Mouse (Mus musculus) E14TG2a.4 (cell line): ENCODE measurements around the gene Sult1d1.
"Not testable (repeated sequence)": the region's sequence is repeated elsewhere in the genome, so short reads cannot be mapped to it uniquely, and the experiment has no call there.

Experiments
- H3K27me3 ChIP-seq: 2 replicates; pipeline ENCODE4 v1.6.1; 2014; ENCODE audit warnings: low read length, control low read depth; ENCODE audit not compliant: insufficient read depth
- H3K36me3 ChIP-seq: 2 replicates; pipeline ENCODE4 v1.6.1; 2014; ENCODE audit warnings: low read length, control low read depth; ENCODE audit not compliant: insufficient read depth
- H3K4me1 ChIP-seq: replicated peaks from 2 replicates; pipeline ENCODE4 v1.6.1; 2014; ENCODE audit warnings: low read depth, low read length, control low read depth
- H3K4me3 ChIP-seq: replicated peaks from 2 replicates; pipeline ENCODE4 v1.5.1; 2014; ENCODE audit warnings: mild to moderate bottlenecking, low read length
- H3K9me3 ChIP-seq: 2 replicates; pipeline ENCODE4 v1.6.1; 2014; ENCODE audit warnings: low read length, control low read depth
- CTCF ChIP-seq: conservative IDR thresholded peaks from 2 replicates; pipeline ENCODE4 v1.5.1; 2014; ENCODE audit warnings: low read length
- NANOG ChIP-seq: IDR thresholded peaks from 2 replicates; pipeline ENCODE4 v1.6.1; 2014; ENCODE audit warnings: borderline replicate concordance, low read length, mixed read lengths
- POU5F1 ChIP-seq: IDR thresholded peaks from 2 replicates; pipeline ENCODE4 v1.6.1; 2014; ENCODE audit warnings: low read length, borderline replicate concordance

Gene Sult1d1

DNA sequence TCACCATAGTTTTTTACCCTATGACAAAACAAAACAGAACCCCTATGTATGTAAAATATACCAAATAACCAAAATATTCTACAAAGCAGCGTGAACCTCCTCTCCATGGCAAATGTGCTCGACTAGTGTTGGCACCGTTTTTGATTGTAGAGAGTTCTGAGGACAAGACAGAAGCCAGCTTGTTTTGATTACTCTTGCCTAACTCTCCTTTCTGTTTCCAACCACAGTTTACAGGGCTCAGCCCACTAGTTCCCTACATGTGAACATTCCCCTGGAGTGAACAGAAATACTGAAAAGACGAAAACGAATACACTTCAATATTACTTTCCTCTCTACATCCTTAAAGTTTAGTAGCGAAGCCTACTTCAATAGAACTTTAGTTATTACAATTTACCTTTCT lies 4.0 kb upstream of the Sult1d1 start:
- TF ChIP-seq CTCF (no peak), NANOG (no peak), POU5F1 (no peak)
- Histone ChIP-seq H3K9me3 (no peaks in the 10 kb centered on the region), H3K4me1 (no peaks in the 10 kb centered on the region), H3K4me3 (no peak overlapping the region), H3K27me3 (no peaks in the 10 kb centered on the region), H3K36me3 (no peaks in the 10 kb centered on the region)

DNA sequence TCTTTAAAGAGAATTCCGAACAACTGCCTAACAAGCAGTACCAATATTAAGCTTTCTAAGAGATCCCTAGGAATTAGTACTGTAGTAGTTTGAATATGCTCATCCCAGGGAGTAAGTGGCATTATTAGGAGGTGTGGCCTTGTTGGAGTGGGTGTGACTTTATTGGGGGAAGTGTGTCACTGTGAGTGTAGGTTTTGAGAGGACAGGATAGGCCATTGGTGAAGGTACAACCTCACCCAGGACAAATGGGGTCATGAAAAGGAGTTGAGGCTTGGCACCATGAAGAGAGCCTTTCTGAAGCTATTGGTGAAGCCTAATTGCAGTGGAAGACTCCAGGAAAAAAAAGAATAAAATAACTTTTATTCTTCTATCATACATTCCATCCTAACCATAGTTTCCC lies 1.5 kb downstream of the Sult1d1 start:
- TF ChIP-seq CTCF (no peak), POU5F1 (no peak), NANOG (no peak)
- Histone ChIP-seq H3K36me3 (no peaks in the 10 kb centered on the region), H3K27me3 (no peaks in the 10 kb centered on the region), H3K4me3 (no peak overlapping the region), H3K4me1 (no peaks in the 10 kb centered on the region), H3K9me3 (no peaks in the 10 kb centered on the region)

DNA sequence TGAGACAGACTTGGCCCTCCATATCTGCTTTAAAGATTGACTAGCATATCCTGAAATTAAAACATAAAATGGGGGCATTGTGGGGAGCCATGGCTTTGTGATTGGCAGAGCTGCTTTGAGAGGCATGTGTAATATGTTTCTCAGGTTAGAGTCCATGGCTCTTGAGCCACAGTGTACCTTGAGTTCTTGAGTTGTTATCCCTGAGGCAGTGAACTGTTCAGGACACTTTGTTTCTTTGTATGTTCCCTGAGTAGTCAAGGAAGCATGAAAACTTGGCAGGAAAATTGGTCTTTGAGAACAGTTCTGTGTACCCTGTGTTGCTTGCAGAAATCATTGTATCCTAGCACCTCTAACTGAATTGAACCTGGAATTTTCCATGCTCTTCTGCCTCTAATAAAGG lies 5.9 kb downstream of the Sult1d1 start:
- no peaks in the 10 kb centered on the region for H3K36me3 ChIP-seq
- TF ChIP-seq NANOG (no peak), POU5F1 (no peak), CTCF (no peak)
- H3K27me3 ChIP-seq, result no peaks in the 10 kb centered on the region
- H3K9me3 ChIP-seq, result no peaks in the 10 kb centered on the region
- no peak overlapping the region for H3K4me3 ChIP-seq
- H3K4me1 ChIP-seq, result no peaks in the 10 kb centered on the region

DNA sequence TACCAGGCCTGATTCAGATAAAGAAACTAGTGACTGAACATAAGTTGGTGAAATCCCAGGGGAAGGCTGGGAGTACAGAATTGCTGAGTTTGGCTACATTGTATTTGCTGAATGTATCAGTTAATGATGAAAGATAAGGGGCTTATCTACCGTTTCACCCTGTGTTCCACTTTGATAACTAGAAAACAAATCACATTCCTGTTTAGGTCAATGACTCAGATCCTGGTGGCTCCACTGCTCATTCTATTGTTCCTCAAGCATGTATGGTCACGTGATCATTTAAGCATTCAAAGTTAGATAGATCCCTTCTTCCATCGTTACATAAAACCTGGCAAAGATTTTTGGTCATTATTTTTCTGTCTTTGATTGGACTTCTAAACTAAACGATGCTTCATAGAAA lies 6.3 kb downstream of the Sult1d1 start:
- Histone ChIP-seq H3K9me3 (no peaks in the 10 kb centered on the region), H3K4me1 (no peaks in the 10 kb centered on the region), H3K4me3 (no peak overlapping the region), H3K36me3 (no peaks in the 10 kb centered on the region), H3K27me3 (no peaks in the 10 kb centered on the region)
- TF ChIP-seq NANOG, result no peak
- no peak for TF ChIP-seq POU5F1
- TF ChIP-seq CTCF, result no peak

DNA sequence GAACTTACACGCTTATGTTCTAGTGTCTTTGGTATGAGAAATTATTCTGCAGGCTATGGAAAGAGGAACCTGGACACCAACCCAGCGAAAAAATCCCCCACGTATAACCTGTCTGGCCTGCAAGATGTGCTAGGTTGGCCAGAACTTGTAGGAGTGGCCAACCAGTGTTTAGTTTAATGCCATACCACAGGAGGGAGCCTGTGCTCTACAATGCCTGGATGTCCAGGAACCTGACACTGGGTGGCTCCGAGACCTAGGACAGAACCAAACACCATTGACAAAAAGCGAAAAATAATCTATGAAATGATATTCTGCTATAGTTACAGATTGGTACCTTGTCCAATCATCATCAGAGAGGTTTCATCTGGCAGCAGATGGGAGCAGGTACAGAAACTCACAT lies 8.7 kb downstream of the Sult1d1 start:
- H3K4me1 ChIP-seq, result no peaks in the 10 kb centered on the region
- no peak overlapping the region for H3K4me3 ChIP-seq
- no peaks in the 10 kb centered on the region for H3K9me3 ChIP-seq
- TF ChIP-seq POU5F1, result no peak
- 0 out of 2 replicates have a peak, but pooled peaks have one; percentile 28 for TF ChIP-seq CTCF
- no peaks in the 10 kb centered on the region for H3K27me3 ChIP-seq
- no peaks in the 10 kb centered on the region for H3K36me3 ChIP-seq

DNA sequence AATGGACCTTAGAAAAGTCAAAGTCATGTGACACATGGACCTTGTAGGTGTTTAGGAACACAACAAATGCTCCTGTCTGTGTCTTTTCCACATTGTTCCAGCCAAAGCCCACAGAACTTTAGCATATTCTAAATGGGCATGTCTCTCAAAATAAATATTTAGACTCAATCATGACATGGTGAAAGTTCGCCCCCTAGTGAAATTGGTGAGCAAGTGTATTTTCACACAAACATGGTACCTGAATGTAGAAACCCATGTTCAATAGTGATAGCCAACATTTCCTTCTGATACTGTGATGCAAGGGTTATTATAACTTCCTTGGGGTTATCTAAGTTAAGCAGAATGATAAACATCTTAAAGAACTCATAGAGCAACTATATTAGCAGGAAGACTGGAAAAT lies 17.9 kb downstream of the Sult1d1 start:
- H3K4me1 ChIP-seq, result no peaks in the 10 kb centered on the region
- H3K36me3 ChIP-seq, result no peaks in the 10 kb centered on the region
- no peaks in the 10 kb centered on the region for H3K27me3 ChIP-seq
- H3K9me3 ChIP-seq, result no peaks in the 10 kb centered on the region
- no peak overlapping the region for H3K4me3 ChIP-seq
- TF ChIP-seq CTCF (peak; percentile 51), POU5F1 (no peak), NANOG (no peak)

DNA sequence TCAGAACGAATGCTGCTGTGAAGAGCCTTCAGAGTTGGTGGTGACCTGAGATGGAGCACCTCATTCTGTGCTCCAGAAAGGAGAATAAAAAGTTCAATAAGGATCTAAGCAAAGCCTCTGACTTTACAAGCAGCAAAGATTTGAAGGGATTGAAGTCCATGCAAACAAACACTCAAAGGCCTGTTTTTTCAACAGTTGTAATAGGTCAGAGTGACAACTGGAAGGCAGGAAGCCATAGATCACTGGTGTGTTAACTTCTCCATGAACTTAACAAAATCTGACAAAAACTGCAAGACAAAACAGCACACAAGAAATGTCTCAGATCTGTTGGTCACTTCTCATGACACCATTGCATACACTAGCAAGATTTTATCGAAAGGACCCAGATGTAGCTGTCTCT lies 30.7 kb downstream of the Sult1d1 start, which contains the start of gene Sult1b1:
TSS of gene Sult1b1 (minus strand) at position 85 of the 400 bp plus-strand sequence.
- H3K9me3 ChIP-seq, result no peaks in the 10 kb centered on the region
- no peaks in the 10 kb centered on the region for H3K27me3 ChIP-seq
- H3K36me3 ChIP-seq, result no peaks in the 10 kb centered on the region

DNA sequence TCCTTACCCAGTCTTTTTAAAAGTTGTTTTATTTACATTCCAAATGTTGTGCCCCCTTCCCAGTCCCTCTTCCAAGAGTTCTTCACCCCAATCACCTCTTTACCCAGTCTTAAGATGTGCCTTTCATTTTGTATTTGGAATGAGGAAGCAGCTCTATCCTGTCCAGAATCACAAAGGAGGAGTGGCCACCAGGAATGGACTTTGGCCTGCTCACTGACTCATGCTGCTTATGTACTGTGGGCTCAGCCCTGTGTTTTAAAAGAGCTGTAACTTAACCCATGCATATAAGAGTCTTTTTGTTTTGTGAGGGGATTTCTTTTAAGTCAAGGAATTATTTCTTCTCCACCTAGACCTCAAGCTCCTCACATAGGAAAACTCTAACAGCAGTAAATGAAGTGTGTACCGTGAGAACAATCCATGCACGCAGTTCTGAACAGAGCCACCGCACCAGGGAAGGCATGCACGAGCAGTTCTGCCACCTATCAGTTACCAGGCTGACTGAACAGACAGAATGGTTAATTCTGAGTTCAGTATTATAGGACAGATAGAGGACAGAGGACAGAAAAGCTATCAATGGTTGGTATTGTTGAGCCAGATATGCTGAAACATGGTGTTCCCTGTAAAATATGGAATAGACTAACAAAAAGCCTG lies 32.7 kb downstream of the Sult1d1 start:
- no peak for TF ChIP-seq NANOG
- TF ChIP-seq CTCF, result no peak
- no peaks in the 10 kb centered on the region for H3K4me1 ChIP-seq
- H3K36me3 ChIP-seq, result no peaks in the 10 kb centered on the region
- no peak overlapping the region for H3K4me3 ChIP-seq
- no peaks in the 10 kb centered on the region for H3K9me3 ChIP-seq
- no peaks in the 10 kb centered on the region for H3K27me3 ChIP-seq

More for the DNA sequence above, 30.7 kb downstream of the Sult1d1 start, which contains the start of gene Sult1b1:
- TF ChIP-seq CTCF (no peak), NANOG (no peak), POU5F1 (no peak)
- Histone ChIP-seq H3K4me3 (no peak within 1 kb of the TSS), H3K4me1 (no peaks in the 10 kb centered on the region)

DNA sequence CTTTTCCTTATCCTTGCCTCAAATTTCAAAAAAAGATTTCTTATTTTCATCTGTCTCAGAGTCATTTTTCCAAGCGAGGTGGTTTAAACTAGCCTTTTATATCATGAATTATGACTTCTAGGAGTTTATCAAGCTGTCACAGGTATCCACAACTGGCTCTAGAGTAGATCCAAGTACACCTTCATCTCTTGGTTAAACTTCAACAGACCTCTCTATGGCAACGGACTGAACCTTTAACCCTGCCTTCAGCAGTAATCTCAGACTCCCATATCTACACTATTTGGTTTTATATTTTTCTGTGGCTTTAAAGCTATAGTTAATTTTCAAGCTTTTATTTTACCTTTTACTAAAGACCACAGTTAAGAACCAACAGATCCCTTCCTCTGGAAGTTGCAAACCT lies 36.5 kb downstream of the Sult1d1 start:
- no peaks in the 10 kb centered on the region for H3K4me1 ChIP-seq
- H3K9me3 ChIP-seq, result no peaks in the 10 kb centered on the region
- no peaks in the 10 kb centered on the region for H3K27me3 ChIP-seq
- H3K4me3 ChIP-seq, result no peak overlapping the region
- no peak for TF ChIP-seq POU5F1
- no peak for TF ChIP-seq CTCF
- TF ChIP-seq NANOG, result no peak
- no peaks in the 10 kb centered on the region for H3K36me3 ChIP-seq

DNA sequence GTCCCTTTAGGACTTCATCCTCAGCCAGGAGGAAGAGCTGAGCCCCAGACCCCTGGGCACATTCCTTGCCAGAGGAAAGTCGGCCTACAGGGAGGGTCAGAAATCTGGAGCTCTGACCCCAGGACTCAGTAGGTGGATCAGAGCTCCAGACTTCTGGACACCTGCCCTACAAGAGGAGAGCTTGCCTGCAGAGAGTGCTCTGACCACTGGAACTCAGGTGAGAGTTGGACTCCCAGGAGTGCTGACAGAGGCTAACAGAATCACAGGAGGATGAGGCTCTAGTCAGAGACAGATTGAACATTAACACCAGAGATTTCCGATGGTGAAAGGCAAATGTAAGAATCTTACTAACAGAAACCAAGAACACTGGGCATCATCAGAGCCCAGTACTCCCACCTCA lies 45.3 kb downstream of the Sult1d1 start:
- H3K27me3 ChIP-seq, H3K36me3 ChIP-seq, H3K4me3 ChIP-seq, H3K4me1 ChIP-seq, H3K9me3 ChIP-seq: not testable (repeated sequence)
